Mouse (Mus musculus): ENCODE measurements at regions not wholly inside any gene's neighbourhood (a gene's known extent, or its start where the extent isn't known, plus 50 kb on each side); places are given as distances from the start of the nearest gene placed in this dataset.
"Not testable (repeated sequence)": the region's sequence is repeated elsewhere in the genome, so short reads cannot be mapped to it uniquely, and the experiment has no call there.

GRCm38 (mm10) chr12:19646071-19646470 lies 308.2 kb upstream of the Gm21863 start:
- in situ Hi-C loops (cut with MboI, MseI): loop anchor here (5.0 to 10.0 kb wide), 2 partner anchors 559 to 619 kb away; no protein-coding TSS in a partner anchor

- in situ Hi-C loops (cut with MboI, MseI): not testable (repeated sequence)
These were observed 285.8 kb upstream of the Gm21863 start for GRCm38 (mm10) chr12:19668541-19668940.

GRCm38 (mm10) chr12:19670636-19671035 lies 283.7 kb upstream of the Gm21863 start:
- in situ Hi-C loops (cut with MboI, MseI): not testable (repeated sequence)

All from regulatory T cell (primary cell).